Mouse (Mus musculus) spleen, adult 2 months (tissue): ENCODE data around the gene Gak.

ENCODE experiments used
- CTCF ChIP-seq: fragments of 200-500 bp; IDR thresholded peaks from 2 replicates; pipeline ENCODE4 v1.5.1; 2011; ENCODE audit warnings: mild to moderate bottlenecking, inconsistent platforms; ENCODE audit not compliant: insufficient read depth, insufficient read length, insufficient replicate concordance; ENCODE audit errors: extremely low read depth
- POLR2A ChIP-seq: fragments of 200-500 bp; IDR thresholded peaks from 2 replicates; pipeline ENCODE4 v1.6.1; 2011; ENCODE audit warnings: low read depth, low read length, inconsistent platforms

- TF ChIP-seq CTCF (no peak), POLR2A (no peak)
These were observed 109.4 kb downstream of the Gak start for GRCm38 (mm10) chr5:108520153-108520552.
